Mouse (Mus musculus) forebrain, embryonic 13.5 days (tissue): ENCODE data around the gene Rarres2. TPM values are rescaled to one million over a fixed set of nuclear protein-coding genes. Genes with fewer than 3 reads are reported as not detected.

Experiments
- ATAC-seq: fragments of 200-750 bp; cut with Nextera tagmentation; 2 replicates; pipeline ENCODE4 v1.8.0; 2017
- H3K27ac ChIP-seq: fragments of 300-500 bp; sonication (generic); 2 replicates; pipeline ENCODE4 v1.5.1; 2015; ENCODE audit warnings: inconsistent platforms, mild to moderate bottlenecking, moderate library complexity
- H3K27me3 ChIP-seq: fragments of 300-500 bp; sonication (generic); 2 replicates; pipeline ENCODE4 v1.6.1; 2015; ENCODE audit warnings: mild to moderate bottlenecking, inconsistent platforms
- H3K36me3 ChIP-seq: fragments of 300-500 bp; sonication (generic); 2 replicates; pipeline ENCODE4 v1.6.1; 2015; ENCODE audit warnings: mild to moderate bottlenecking, inconsistent platforms; ENCODE audit not compliant: poor library complexity, severe bottlenecking
- H3K4me1 ChIP-seq: fragments of 300-500 bp; sonication (generic); 2 replicates; pipeline ENCODE4 v1.6.1; 2015; ENCODE audit warnings: inconsistent platforms
- H3K4me2 ChIP-seq: fragments of 300-500 bp; sonication (generic); 2 replicates; pipeline ENCODE4 v1.6.1; 2015; ENCODE audit warnings: inconsistent platforms, mild to moderate bottlenecking, moderate library complexity
- H3K4me3 ChIP-seq: fragments of 300-500 bp; sonication (generic); 2 replicates; pipeline ENCODE4 v1.5.1; 2015; ENCODE audit warnings: mild to moderate bottlenecking, inconsistent platforms
- H3K9ac ChIP-seq: fragments of 300-500 bp; sonication (generic); 2 replicates; pipeline ENCODE4 v1.6.1; 2015; ENCODE audit warnings: mild to moderate bottlenecking, inconsistent platforms
- H3K9me3 ChIP-seq: fragments of 300-500 bp; sonication (generic); replicated peaks from 2 replicates; pipeline ENCODE4 v1.6.1; 2016; ENCODE audit warnings: inconsistent platforms
- WGBS: fragments of 180-500 bp; shearing (Covaris S2); methylation state at CpG from one replicate; pipeline ENCODE4 v1.1.7; 2015; 5-methylcytosine and 5-hydroxymethylcytosine counted together
- polyA plus RNA-seq: library from polyadenylated mRNA; unstranded; fragments of >200 nt; fragmentation: Nextera tagmentation; extraction: Ambion mirVana; gene quantifications from 2 replicates; pipeline ENCODE4 v1.2.1, GENCODE M21; 2015

Rarres2 gene
- polyA plus RNA-seq, 1 experiment from 2014 or later = 2.5 TPM

- peaks cover 10% of the 10 kb centered on the region; the same call in 1 of the 2 replicates for H3K36me3 ChIP-seq
- no peaks in the 10 kb centered on the region for H3K27me3 ChIP-seq
- H3K9ac ChIP-seq = peak overlapping the region; percentile 81
- peak overlapping the region; percentile 47 for H3K4me3 ChIP-seq
- H3K27ac ChIP-seq = peak overlapping the region; percentile 98
- no peaks in the 10 kb centered on the region for H3K9me3 ChIP-seq
- H3K4me2 ChIP-seq = peak overlapping the region; percentile 73
- peak; percentile 16 for ATAC-seq
- H3K4me1 ChIP-seq = peaks cover 20% of the 10 kb centered on the region
- WGBS = 82% methylated on average over 4 of the region's 4 CpGs
These were observed 18.8 kb downstream of the Rarres2 start for GRCm38 (mm10) chr6:48553819-48554218.

DNA sequence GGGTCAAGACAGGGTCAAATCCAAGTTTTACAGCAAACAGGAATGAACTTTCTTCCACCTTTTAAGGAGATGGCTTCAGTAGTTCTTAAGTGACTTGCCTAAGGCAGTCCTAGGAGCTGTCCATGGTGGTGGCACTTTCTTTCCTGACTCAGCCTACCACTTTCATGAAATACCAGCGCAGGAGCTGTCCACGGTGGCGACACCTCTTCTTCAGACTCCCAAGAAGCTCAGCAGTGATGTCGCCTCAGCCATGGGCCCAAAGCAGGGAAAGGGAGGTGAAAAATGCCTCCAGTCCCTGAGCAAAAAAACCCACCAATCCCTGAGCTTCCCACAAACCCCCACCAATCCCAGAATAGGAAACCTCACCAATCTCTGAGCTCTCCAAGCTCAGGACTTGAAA, 19.7 kb downstream of the Rarres2 start:
- no peak overlapping the region for H3K4me2 ChIP-seq
- 68% methylated on average over 4 of the region's 4 CpGs for WGBS
- peaks cover 20% of the 10 kb centered on the region for H3K4me1 ChIP-seq
- ATAC-seq = no peak
- H3K27ac ChIP-seq = no peak overlapping the region
- H3K9ac ChIP-seq = no peak overlapping the region
- no peaks in the 10 kb centered on the region for H3K27me3 ChIP-seq
- H3K4me3 ChIP-seq = no peak overlapping the region
- no peaks in the 10 kb centered on the region for H3K9me3 ChIP-seq
- peaks cover 8% of the 10 kb centered on the region; the same call in 1 of the 2 replicates for H3K36me3 ChIP-seq

DNA sequence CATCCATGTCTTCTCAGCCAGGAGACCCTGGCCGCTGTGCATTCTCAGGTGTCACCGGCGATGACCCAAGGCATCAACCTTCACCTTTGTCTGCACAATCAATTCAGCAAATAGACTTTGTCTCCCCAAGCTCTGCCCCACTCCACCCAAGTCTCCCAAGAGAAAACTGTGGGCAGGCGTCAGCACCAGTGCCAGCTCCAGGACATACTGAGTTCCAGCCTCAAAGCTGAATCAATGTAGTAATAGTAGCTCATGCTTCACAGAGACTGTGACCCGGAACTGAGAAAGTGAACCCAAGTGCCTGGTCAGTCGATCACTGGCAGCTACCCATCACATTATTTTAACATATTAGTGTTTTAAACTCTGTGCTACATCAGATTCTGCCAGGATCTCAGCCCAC, 24.3 kb downstream of the Rarres2 start:
- Histone ChIP-seq H3K4me2 (no peak overlapping the region), H3K4me3 (no peak overlapping the region), H3K27ac (no peak overlapping the region), H3K36me3 (no peaks in the 10 kb centered on the region), H3K9ac (no peak overlapping the region), H3K4me1 (no peaks in the 10 kb centered on the region), H3K27me3 (no peaks in the 10 kb centered on the region), H3K9me3 (no peaks in the 10 kb centered on the region)
- 88% methylated on average over 6 of the region's 6 CpGs for WGBS
- no peak for ATAC-seq

DNA sequence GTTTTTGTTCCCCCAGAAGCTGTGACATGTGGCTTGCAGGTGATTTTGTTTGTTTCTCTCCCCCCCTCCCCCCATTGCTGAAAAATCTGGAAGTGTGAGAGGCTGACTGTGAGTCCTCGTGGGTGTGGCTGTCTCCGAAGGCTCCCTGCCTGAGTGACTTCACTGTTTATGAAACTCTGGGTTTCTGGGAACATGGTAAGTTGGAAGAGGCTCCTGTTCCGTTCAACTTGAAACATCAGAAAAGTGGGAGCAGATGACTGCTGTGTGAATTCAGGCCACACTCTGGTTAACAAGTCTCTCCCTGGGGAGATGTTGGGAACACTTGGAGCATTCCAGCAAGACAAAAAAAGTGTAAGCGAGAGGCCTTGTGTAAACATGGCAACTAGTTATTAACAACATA, 25.7 kb downstream of the Rarres2 start:
- Histone ChIP-seq H3K27ac (no peak overlapping the region), H3K4me1 (no peaks in the 10 kb centered on the region), H3K36me3 (peaks cover 6% of the 10 kb centered on the region; the same call in 1 of the 2 replicates), H3K4me3 (no peak overlapping the region), H3K27me3 (no peaks in the 10 kb centered on the region), H3K9ac (no peak overlapping the region), H3K4me2 (no peak overlapping the region), H3K9me3 (no peaks in the 10 kb centered on the region)
- 80% methylated on average over 4 of the region's 4 CpGs for WGBS
- no peak for ATAC-seq

GRCm38 (mm10) chr6:48546271-48546670, 26.3 kb downstream of the Rarres2 start:
- no peak overlapping the region for H3K27ac ChIP-seq
- H3K4me2 ChIP-seq = no peak overlapping the region
- H3K27me3 ChIP-seq = no peaks in the 10 kb centered on the region
- H3K36me3 ChIP-seq = peaks cover 11% of the 10 kb centered on the region; the same call in 1 of the 2 replicates
- no peak for ATAC-seq
- no peak overlapping the region for H3K4me3 ChIP-seq
- no peaks in the 10 kb centered on the region for H3K9me3 ChIP-seq
- 50% methylated on average over 1 of the region's 1 CpGs for WGBS
- H3K9ac ChIP-seq = no peak overlapping the region
- no peaks in the 10 kb centered on the region for H3K4me1 ChIP-seq

DNA sequence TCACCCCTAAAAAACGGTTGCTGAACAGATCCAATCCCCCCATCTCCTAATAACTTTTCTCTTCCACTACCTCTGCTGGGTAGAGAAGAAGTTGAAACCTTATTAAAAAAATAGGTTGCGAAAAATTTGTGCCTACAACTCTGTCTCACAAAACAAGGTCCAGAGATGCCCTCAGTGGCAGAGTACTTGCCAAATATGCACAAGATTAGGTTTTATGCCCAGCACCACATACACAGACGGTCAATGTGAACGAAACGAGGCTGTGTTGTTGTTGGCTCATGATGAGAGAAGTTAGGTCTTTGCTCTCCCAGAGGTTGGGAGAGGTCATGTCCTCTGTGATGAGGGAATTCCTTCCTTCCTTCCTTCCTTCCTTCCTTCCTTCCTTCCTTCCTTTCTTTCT, 27.3 kb downstream of the Rarres2 start:
- Histone ChIP-seq H3K9me3 (no peaks in the 10 kb centered on the region), H3K4me2 (no peak overlapping the region), H3K4me1 (no peaks in the 10 kb centered on the region), H3K9ac (no peak overlapping the region), H3K27ac (no peak overlapping the region), H3K27me3 (no peaks in the 10 kb centered on the region), H3K36me3 (peaks cover 22% of the 10 kb centered on the region), H3K4me3 (no peak overlapping the region)
- no peak for ATAC-seq
- 80% methylated on average over 5 of the region's 5 CpGs for WGBS

DNA sequence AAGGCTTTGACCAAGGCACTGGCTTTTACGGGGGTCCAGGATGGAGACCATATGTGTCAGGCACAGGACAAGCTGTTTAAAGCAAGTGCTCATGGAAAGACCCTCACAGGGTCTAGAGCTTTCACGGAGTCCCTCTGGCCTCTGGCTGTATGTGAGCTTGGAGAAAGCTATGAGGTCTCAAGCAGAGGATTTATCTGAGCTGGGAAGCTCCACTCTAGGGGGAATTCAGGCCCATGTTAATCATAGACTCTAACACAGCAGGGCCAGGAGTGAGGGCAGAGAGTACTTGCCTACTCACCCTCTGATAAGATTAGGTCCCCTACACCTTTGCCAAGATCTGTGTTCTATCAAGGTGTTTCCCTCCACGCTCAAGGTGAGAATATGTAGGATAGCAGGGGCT, 30.0 kb downstream of the Rarres2 start:
- Histone ChIP-seq H3K27ac (no peak overlapping the region), H3K9me3 (no peaks in the 10 kb centered on the region), H3K27me3 (no peaks in the 10 kb centered on the region), H3K4me3 (no peak overlapping the region), H3K36me3 (peaks cover 27% of the 10 kb centered on the region), H3K4me1 (peaks cover 16% of the 10 kb centered on the region), H3K4me2 (no peak overlapping the region), H3K9ac (no peak overlapping the region)
- 92% methylated on average over 3 of the region's 3 CpGs for WGBS
- no peak for ATAC-seq

DNA sequence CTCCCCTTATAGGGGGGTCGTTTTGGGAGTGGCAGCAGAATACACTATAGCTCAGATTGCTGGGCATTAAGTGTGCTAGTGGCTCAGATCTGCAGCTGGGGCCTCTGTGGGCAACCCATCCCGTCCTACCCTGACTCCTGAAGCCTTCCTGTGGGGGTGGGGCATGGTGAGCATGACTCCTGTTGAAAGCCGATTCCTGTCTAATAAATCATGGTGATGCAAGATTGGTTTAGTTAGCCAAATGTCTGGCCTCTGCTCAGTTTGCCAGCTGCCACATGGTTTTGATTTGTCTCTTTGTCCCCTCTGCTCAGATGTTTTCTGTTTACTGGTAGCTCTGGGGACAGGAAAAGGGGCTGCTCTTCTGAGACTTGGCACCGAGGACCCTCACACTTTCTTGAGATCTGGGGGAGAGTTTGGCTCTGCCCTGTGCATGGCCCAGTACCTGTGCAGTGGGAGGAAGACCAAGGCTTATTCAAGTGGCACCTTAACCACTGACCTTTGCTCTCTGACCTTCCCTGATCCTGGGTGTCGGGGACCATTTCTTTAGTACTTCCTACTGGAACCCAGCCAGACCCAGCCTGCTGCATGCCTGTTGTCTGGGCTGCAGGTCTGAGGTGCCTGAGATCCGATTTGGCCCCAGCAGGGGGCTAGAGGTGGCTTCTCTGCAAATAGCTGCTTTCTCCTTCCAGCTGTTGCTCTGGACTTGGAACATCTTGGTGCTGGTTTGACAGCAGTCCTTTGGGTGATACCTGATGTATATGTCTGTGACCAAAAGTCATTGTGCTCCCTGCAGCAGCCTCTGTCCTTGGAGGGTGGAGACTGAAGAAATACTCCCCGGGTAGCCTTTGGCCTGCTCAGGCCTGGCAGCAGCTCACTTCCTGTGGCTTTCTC, 30.8 kb downstream of the Rarres2 start:
- Histone ChIP-seq H3K4me3 (no peak overlapping the region), H3K9me3 (no peaks in the 10 kb centered on the region), H3K36me3 (peaks cover 27% of the 10 kb centered on the region), H3K9ac (no peak overlapping the region), H3K27me3 (no peaks in the 10 kb centered on the region), H3K27ac (no peak overlapping the region), H3K4me2 (no peak overlapping the region), H3K4me1 (peaks cover 19% of the 10 kb centered on the region)
- no peak for ATAC-seq
- 71% methylated on average over 7 of the region's 7 CpGs for WGBS

- Histone ChIP-seq H3K9ac (no peak overlapping the region), H3K36me3 (peaks cover 27% of the 10 kb centered on the region), H3K4me2 (no peak overlapping the region), H3K9me3 (no peaks in the 10 kb centered on the region), H3K4me1 (peaks cover 27% of the 10 kb centered on the region), H3K4me3 (no peak overlapping the region), H3K27me3 (no peaks in the 10 kb centered on the region), H3K27ac (no peak overlapping the region)
- no peak for ATAC-seq
- 83% methylated on average over 3 of the region's 3 CpGs for WGBS
These were observed 31.9 kb downstream of the Rarres2 start for GRCm38 (mm10) chr6:48540721-48541120.

DNA sequence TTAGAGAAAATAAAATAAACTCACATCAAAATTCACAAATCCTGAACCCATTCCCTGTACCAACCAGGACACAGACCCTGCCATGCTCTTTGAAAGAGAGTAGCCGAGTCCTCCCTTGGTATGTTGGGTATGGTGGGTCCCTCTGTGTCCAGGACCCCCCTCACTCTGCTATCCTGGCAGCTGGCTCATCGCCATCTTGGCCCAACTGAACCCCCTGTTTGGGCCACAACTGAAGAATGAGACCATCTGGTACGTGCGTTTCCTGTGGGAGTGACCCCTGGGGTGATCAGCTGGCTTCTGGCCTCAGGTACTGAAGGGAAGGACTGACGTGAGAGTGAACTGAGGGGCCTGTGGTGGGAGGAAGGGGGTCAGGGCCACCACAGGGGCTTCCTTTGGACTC, 32.7 kb downstream of the Rarres2 start:
- ATAC-seq = no peak
- H3K9me3 ChIP-seq = no peaks in the 10 kb centered on the region
- no peaks in the 10 kb centered on the region for H3K27me3 ChIP-seq
- peaks cover 27% of the 10 kb centered on the region for H3K4me1 ChIP-seq
- H3K9ac ChIP-seq = no peak overlapping the region
- H3K4me3 ChIP-seq = no peak overlapping the region
- WGBS = 77% methylated on average over 5 of the region's 5 CpGs
- no peak overlapping the region for H3K27ac ChIP-seq
- H3K4me2 ChIP-seq = no peak overlapping the region
- H3K36me3 ChIP-seq = peaks cover 27% of the 10 kb centered on the region

GRCm38 (mm10) chr6:48538841-48539737, 33.5 kb downstream of the Rarres2 start:
- peaks cover 27% of the 10 kb centered on the region for H3K36me3 ChIP-seq
- peaks cover 27% of the 10 kb centered on the region for H3K4me1 ChIP-seq
- peak overlapping the region; percentile 93 for H3K9ac ChIP-seq
- H3K9me3 ChIP-seq = no peaks in the 10 kb centered on the region
- H3K27ac ChIP-seq = no peak overlapping the region
- no peaks in the 10 kb centered on the region for H3K27me3 ChIP-seq
- peak overlapping the region; percentile 96 for H3K4me2 ChIP-seq
- peak overlapping the region; percentile 77 for H3K4me3 ChIP-seq
- 80% methylated on average over 5 of the region's 5 CpGs for WGBS
- no peak for ATAC-seq
